Mouse (Mus musculus) bone marrow macrophage, adult 2 months (primary cell): ENCODE measurements around the gene Inpp5a. TPM values are rescaled to one million over a fixed set of nuclear protein-coding genes. Genes with fewer than 3 reads are reported as not detected.

Source experiments
- H3K27ac ChIP-seq: 2 replicates; pipeline ENCODE4 v1.5.1; 2012; ENCODE audit warnings: low read depth, low read length; ENCODE audit not compliant: insufficient read depth
- H3K4me1 ChIP-seq: 2 replicates; pipeline ENCODE4 v1.6.1; 2012; ENCODE audit warnings: low read length; ENCODE audit not compliant: control insufficient read depth, insufficient read depth
- H3K4me3 ChIP-seq: 2 replicates; pipeline ENCODE4 v1.5.1; 2012; ENCODE audit warnings: mild to moderate bottlenecking, low read length, moderate library complexity; ENCODE audit not compliant: insufficient read depth
- CTCF ChIP-seq: IDR thresholded peaks from 2 replicates; pipeline ENCODE4 v1.5.1; 2012; ENCODE audit warnings: low read depth, mild to moderate bottlenecking, low read length, moderate library complexity
- POLR2A ChIP-seq: IDR thresholded peaks from 2 replicates; pipeline ENCODE4 v1.6.1; 2012; ENCODE audit warnings: mild to moderate bottlenecking, low read depth, low read length, borderline replicate concordance
- polyA plus RNA-seq: library from polyadenylated mRNA; stranded (reverse); fragments of >200 nt; gene quantifications from 2 replicates; pipeline ENCODE4 v1.2.4, GENCODE M21; 2012; ENCODE audit not compliant: missing spikeins, insufficient read depth, insufficient read length

Gene Inpp5a
- 16.2 and 17.8 TPM in 2 replicates for polyA plus RNA-seq

- peak within 1 kb of the TSS; percentile 98 for H3K27ac ChIP-seq
- TF ChIP-seq CTCF: no peak
- no peak for TF ChIP-seq POLR2A
- peaks cover 23% of the 10 kb centered on the region for H3K4me1 ChIP-seq
Observed at GRCm38 (mm10) chr7:139388670-139389212, at the start of gene Inpp5a. TSS of gene Inpp5a (plus strand) at chr7:139389109.

GRCm38 (mm10) chr7:139339184-139339583, 49.7 kb upstream of the Inpp5a start:
- TF ChIP-seq POLR2A (no peak), CTCF (no peak)
- no peaks in the 10 kb centered on the region for H3K4me1 ChIP-seq
- H3K4me3 ChIP-seq: no peak overlapping the region

More at GRCm38 (mm10) chr7:139388670-139389212, at the start of gene Inpp5a:
- H3K4me3 ChIP-seq: peak within 1 kb of the TSS; percentile 79

GRCm38 (mm10) chr7:139341020-139341660, 47.8 kb upstream of the Inpp5a start:
- Histone ChIP-seq H3K4me3 (no peak overlapping the region), H3K27ac (no peak overlapping the region), H3K4me1 (no peaks in the 10 kb centered on the region)
- TF ChIP-seq CTCF (no peak), POLR2A (no peak)

More at GRCm38 (mm10) chr7:139339184-139339583, 49.7 kb upstream of the Inpp5a start:
- H3K27ac ChIP-seq: no peak overlapping the region

GRCm38 (mm10) chr7:139342809-139343208, 46.1 kb upstream of the Inpp5a start:
- H3K27ac ChIP-seq: no peak overlapping the region
- H3K4me1 ChIP-seq: no peaks in the 10 kb centered on the region
- TF ChIP-seq CTCF: no peak
- TF ChIP-seq POLR2A: no peak

GRCm38 (mm10) chr7:139347051-139347450, 41.9 kb upstream of the Inpp5a start:
- no peak for TF ChIP-seq CTCF
- TF ChIP-seq POLR2A: no peak
- peaks cover 12% of the 10 kb centered on the region for H3K4me1 ChIP-seq
- H3K27ac ChIP-seq: no peak overlapping the region
- no peak overlapping the region for H3K4me3 ChIP-seq

More at GRCm38 (mm10) chr7:139342809-139343208, 46.1 kb upstream of the Inpp5a start:
- no peak overlapping the region for H3K4me3 ChIP-seq

- TF ChIP-seq POLR2A (no peak), CTCF (no peak)
- Histone ChIP-seq H3K27ac (peak overlapping the region; percentile 10; the same call in 1 of the 2 replicates), H3K4me1 (peaks cover 29% of the 10 kb centered on the region), H3K4me3 (no peak overlapping the region)
Observed at GRCm38 (mm10) chr7:139350606-139351005, 38.3 kb upstream of the Inpp5a start.

GRCm38 (mm10) chr7:139354370-139355139, 34.4 kb upstream of the Inpp5a start:
- peaks cover 35% of the 10 kb centered on the region for H3K4me1 ChIP-seq

GRCm38 (mm10) chr7:139357043-139357442, 31.9 kb upstream of the Inpp5a start:
- H3K27ac ChIP-seq: no peak overlapping the region
- no peak overlapping the region for H3K4me3 ChIP-seq
- TF ChIP-seq POLR2A (no peak), CTCF (no peak)
- H3K4me1 ChIP-seq: peaks cover 39% of the 10 kb centered on the region

More at GRCm38 (mm10) chr7:139354370-139355139, 34.4 kb upstream of the Inpp5a start:
- Histone ChIP-seq H3K27ac (peak overlapping the region; percentile 31), H3K4me3 (no peak overlapping the region)
- TF ChIP-seq CTCF (no peak), POLR2A (no peak)

- Histone ChIP-seq H3K27ac (no peak overlapping the region), H3K4me1 (peaks cover 45% of the 10 kb centered on the region), H3K4me3 (no peak overlapping the region)
- TF ChIP-seq CTCF (no peak), POLR2A (no peak)
Observed at GRCm38 (mm10) chr7:139359906-139360305, 29.0 kb upstream of the Inpp5a start.
